Mouse (Mus musculus): ENCODE measurements around the gene Fblim1. TPM values are rescaled to one million over a fixed set of nuclear protein-coding genes. Genes with fewer than 3 reads are reported as not detected.
A peak's percentile ranks its signal among the peaks of the same experiment; 100 is the strongest.

Gene Fblim1
- polyA plus RNA-seq, 1 experiment = 9.3 TPM

- peaks cover 2% of the 10 kb centered on the region for H3K4me1 ChIP-seq (ENCODE audit: control insufficient read depth, insufficient read depth, low read length)
- 76% methylated on average over 15 of the region's 15 CpGs for WGBS
- no peak for TF ChIP-seq POLR2A (IDR thresholded peaks at IDR 0.05; ENCODE audit: borderline replicate concordance, control insufficient read depth, low read depth, low read length)
- TF ChIP-seq CTCF (IDR thresholded peaks at IDR 0.05; ENCODE audit: control insufficient read depth, insufficient read depth, low read length) = no peak
- no peak overlapping the region for H3K27ac ChIP-seq (ENCODE audit: control insufficient read depth, insufficient read depth, low read depth, low read length, poor library complexity)
- H3K4me3 ChIP-seq (replicated peaks; ENCODE audit: control insufficient read depth, low read depth, low read length) = no peak overlapping the region
Measured at GRCm38 (mm10) chr4:141530979-141531378, 74.9 kb downstream of the Fblim1 start.

- TF ChIP-seq POLR2A (IDR thresholded peaks at IDR 0.05; ENCODE audit: borderline replicate concordance, control insufficient read depth, low read depth, low read length) (no peak), CTCF (IDR thresholded peaks at IDR 0.05; ENCODE audit: control insufficient read depth, insufficient read depth, low read length) (no peak)
- Histone ChIP-seq H3K4me1 (ENCODE audit: control insufficient read depth, insufficient read depth, low read length) (peaks cover 2% of the 10 kb centered on the region), H3K27ac (ENCODE audit: control insufficient read depth, insufficient read depth, low read depth, low read length, poor library complexity) (peak overlapping the region; percentile 34; the same call in 1 of the 2 replicates), H3K4me3 (replicated peaks; ENCODE audit: control insufficient read depth, low read depth, low read length) (no peak overlapping the region)
- WGBS = 93% methylated on average over 11 of the region's 11 CpGs
Measured at GRCm38 (mm10) chr4:141528938-141529337, 77.0 kb downstream of the Fblim1 start.

DNA sequence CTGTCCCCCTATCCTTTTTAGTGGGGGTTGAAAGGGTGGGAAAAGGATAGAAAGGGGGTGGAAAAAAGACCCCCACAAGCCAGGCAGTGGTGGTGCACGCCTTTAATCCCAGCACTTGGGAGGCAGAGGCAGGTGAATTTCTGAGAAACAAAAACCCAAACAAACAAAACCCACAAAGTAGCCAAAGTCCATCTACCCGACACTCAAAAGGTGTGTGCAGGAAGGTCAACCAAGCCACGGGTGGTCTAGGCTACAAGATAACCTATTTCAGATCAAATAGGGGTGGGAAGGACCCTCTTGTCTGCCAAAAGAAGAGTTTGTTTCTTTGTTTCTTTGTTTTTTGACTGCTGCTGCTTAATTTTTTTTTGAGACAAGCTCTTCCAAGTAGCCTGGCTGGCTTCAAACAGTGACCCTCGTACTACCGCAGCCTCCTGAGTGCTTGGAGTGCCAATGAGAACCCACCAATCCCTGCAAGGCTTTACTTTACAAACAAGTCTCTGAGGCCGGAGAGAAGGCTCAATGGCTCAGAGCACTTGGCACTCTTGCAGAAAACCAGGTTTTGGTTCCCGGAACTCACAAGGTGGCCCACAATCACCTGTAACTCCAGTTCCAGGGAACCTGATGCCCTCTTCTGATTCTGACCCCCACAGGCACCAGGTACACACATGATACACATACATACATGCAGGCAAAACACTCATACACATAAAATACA lies 78.8 kb downstream of the Fblim1 start:
- H3K27ac ChIP-seq (ENCODE audit: control insufficient read depth, insufficient read depth, low read depth, low read length, poor library complexity) = no peak overlapping the region
- TF ChIP-seq POLR2A (IDR thresholded peaks at IDR 0.05; ENCODE audit: borderline replicate concordance, control insufficient read depth, low read depth, low read length) (no peak), CTCF (IDR thresholded peaks at IDR 0.05; ENCODE audit: control insufficient read depth, insufficient read depth, low read length) (no peak)
- no peak overlapping the region for H3K4me3 ChIP-seq (replicated peaks; ENCODE audit: control insufficient read depth, low read depth, low read length)
- peaks cover 4% of the 10 kb centered on the region for H3K4me1 ChIP-seq (ENCODE audit: control insufficient read depth, insufficient read depth, low read length)
- WGBS = 88% methylated on average over 7 of the region's 7 CpGs

Other genes starting within 250 kb of the Fblim1 start
- not detected in 2 replicates for gene Fam131c, start 237.9 kb downstream of the Fblim1 start, polyA plus RNA-seq (2011; ENCODE audit: insufficient read depth, insufficient read length, low replicate concordance, missing spikeins)
- gene Clcnka, start 207.4 kb downstream of the Fblim1 start, polyA plus RNA-seq (2011; ENCODE audit: insufficient read depth, insufficient read length, low replicate concordance, missing spikeins) = not detected in 2 replicates
- gene Clcnkb, start 190.1 kb downstream of the Fblim1 start, polyA plus RNA-seq (2011; ENCODE audit: insufficient read depth, insufficient read length, low replicate concordance, missing spikeins) = not detected in 2 replicates
- 0.34 and 0.72 TPM in 2 replicates for gene Hspb7, start 185.3 kb downstream of the Fblim1 start, polyA plus RNA-seq (2011; ENCODE audit: insufficient read depth, insufficient read length, low replicate concordance, missing spikeins)
- not detected in 2 replicates for gene Srarp, start 170.0 kb downstream of the Fblim1 start, polyA plus RNA-seq (2011; ENCODE audit: insufficient read depth, insufficient read length, low replicate concordance, missing spikeins)
- gene Zbtb17, start 161.4 kb downstream of the Fblim1 start, polyA plus RNA-seq (2011; ENCODE audit: insufficient read depth, insufficient read length, low replicate concordance, missing spikeins) = 12.1 and 24.1 TPM in 2 replicates
- 22.2 and 33.2 TPM in 2 replicates for gene Spen, start 67.5 kb downstream of the Fblim1 start, polyA plus RNA-seq (2011; ENCODE audit: insufficient read depth, insufficient read length, low replicate concordance, missing spikeins)
- 0.57 and 1.8 TPM in 2 replicates for gene Tmem82, start 12.5 kb upstream of the Fblim1 start, polyA plus RNA-seq (2011; ENCODE audit: insufficient read depth, insufficient read length, low replicate concordance, missing spikeins)
- gene Slc25a34, start 17.7 kb upstream of the Fblim1 start, polyA plus RNA-seq (2011; ENCODE audit: insufficient read depth, insufficient read length, low replicate concordance, missing spikeins) = 5.6 and 5.8 TPM in 2 replicates
- gene Plekhm2, start 58.8 kb upstream of the Fblim1 start, polyA plus RNA-seq (2011; ENCODE audit: insufficient read depth, insufficient read length, low replicate concordance, missing spikeins) = 16.5 and 24.5 TPM in 2 replicates
- gene Rsc1a1, start 79.5 kb upstream of the Fblim1 start, polyA plus RNA-seq (2011; ENCODE audit: insufficient read depth, insufficient read length, low replicate concordance, missing spikeins) = 4.1 TPM in 1 of 2 replicates, not detected in the other
- gene Ddi2, start 117.3 kb upstream of the Fblim1 start, polyA plus RNA-seq (2011; ENCODE audit: insufficient read depth, insufficient read length, low replicate concordance, missing spikeins) = 14.5 and 20.4 TPM in 2 replicates
- 1.8 TPM in 1 of 2 replicates, not detected in the other for gene Agmat, start 140.6 kb upstream of the Fblim1 start, polyA plus RNA-seq (2011; ENCODE audit: insufficient read depth, insufficient read length, low replicate concordance, missing spikeins)
- 4.9 and 9.0 TPM in 2 replicates for gene Dnajc16, start 184.8 kb upstream of the Fblim1 start, polyA plus RNA-seq (2011; ENCODE audit: insufficient read depth, insufficient read length, low replicate concordance, missing spikeins)
- 9.2 and 20.7 TPM in 2 replicates for gene Casp9, start 187.5 kb upstream of the Fblim1 start, polyA plus RNA-seq (2011; ENCODE audit: insufficient read depth, insufficient read length, low replicate concordance, missing spikeins)
- gene Cela2a, start 220.1 kb upstream of the Fblim1 start, polyA plus RNA-seq (2011; ENCODE audit: insufficient read depth, insufficient read length, low replicate concordance, missing spikeins) = not detected in 2 replicates
- gene Ctrc, start 240.3 kb upstream of the Fblim1 start, polyA plus RNA-seq (2011; ENCODE audit: insufficient read depth, insufficient read length, low replicate concordance, missing spikeins) = not detected in 2 replicates

All from bone marrow, adult 2 months (tissue).